Mouse (Mus musculus) ES-Bruce4 (cell line): ENCODE data around the gene Cacna1a.

Experiments used
- CTCF ChIP-seq: IDR thresholded peaks from one replicate; pipeline ENCODE4 v1.8.1; 2011; ENCODE audit warnings: low read depth, low read length
- EP300 ChIP-seq: IDR thresholded peaks from 2 replicates; pipeline ENCODE4 v1.6.1; 2011; ENCODE audit warnings: low read depth, low read length; ENCODE audit not compliant: insufficient read depth

DNA sequence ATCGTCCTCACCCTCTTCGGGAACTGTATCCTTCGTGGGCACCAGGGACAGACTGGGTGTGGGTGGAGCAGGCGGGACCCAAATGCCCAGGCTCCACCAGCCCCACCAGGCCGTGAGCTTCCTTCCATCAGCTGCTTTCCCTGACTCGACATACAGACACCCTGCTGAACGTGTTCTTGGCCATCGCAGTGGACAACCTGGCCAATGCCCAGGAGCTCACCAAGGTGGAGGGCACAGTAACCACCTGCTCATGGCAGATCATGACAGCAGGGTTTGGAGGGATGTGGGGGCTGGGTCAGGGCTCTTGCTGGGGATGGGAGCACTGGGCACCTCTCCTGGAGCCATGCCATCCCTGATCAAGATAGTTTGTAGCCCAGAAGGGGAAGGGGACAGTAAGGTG, 164.9 kb downstream of the Cacna1a start:
- TF ChIP-seq CTCF: no peak
- TF ChIP-seq EP300: no peak
